Mouse (Mus musculus): Measurements from ENCODE around the gene Fstl3. TPM values are rescaled to one million over a fixed set of nuclear protein-coding genes. Genes with fewer than 3 reads are reported as not detected.

The Fstl3 gene
- polyA plus RNA-seq, 1 experiment from 2014 or later, result 21.2 TPM

DNA sequence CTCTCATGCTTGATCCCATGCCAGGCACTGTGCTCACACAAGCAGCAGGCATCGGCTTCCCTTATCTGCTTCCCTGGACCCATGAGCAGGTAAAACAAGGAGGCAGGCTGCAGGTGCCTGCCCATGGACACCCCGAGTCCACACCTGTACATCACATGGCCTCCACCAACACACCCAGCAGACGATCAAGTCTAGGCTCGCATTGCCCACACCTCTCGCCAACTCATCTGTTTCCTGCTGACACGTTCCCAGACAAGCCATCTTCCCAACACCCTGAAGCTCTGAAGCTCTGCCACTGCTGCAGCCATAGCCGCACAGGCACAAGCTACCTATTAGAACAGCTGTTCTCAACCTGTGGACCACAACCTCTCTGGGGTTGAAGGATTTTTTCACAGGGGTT lies 12.8 kb upstream of the Fstl3 start:
- no peak overlapping the region for H3K4me3 ChIP-seq
- H3K36me3 ChIP-seq, result peaks cover 32% of the 10 kb centered on the region
- H3K9me3 ChIP-seq, result no peaks in the 10 kb centered on the region
- H3K4me2 ChIP-seq, result no peak overlapping the region
- H3K27me3 ChIP-seq, result no peaks in the 10 kb centered on the region
- H3K4me1 ChIP-seq, result peaks cover 42% of the 10 kb centered on the region
- H3K9ac ChIP-seq, result no peak overlapping the region
- H3K27ac ChIP-seq, result no peak overlapping the region
- no peak for ATAC-seq (ENCODE audit: insufficient number of reproducible peaks, low FRiP score, low TSS enrichment, low read depth)
- WGBS, result 63% methylated on average over 7 of the region's 7 CpGs

DNA sequence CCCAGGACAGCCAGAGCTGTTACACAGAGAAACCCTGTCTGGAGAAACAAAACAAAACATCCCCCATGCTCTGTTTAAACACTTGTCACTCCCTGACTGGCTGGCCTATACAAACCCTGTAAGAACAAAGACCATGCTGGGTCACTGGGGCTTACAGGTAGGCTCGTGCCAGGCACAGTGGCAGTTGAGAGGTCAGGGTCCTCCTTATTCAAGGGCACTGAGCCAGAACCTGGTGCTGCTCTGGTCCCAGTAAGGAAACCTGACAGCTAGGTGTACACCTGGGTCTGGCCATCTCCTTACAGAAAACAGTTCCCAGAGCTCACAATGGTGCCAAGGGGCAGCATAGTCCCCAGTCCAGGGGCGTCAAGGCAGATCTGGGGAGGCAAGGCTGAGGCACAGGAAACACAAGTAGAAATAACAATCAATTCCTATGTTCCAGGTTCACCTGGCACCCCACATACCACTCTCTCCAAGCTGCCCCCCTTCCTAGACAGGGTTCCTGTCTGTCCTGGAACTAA lies 11.8 kb upstream of the Fstl3 start:
- peaks cover 24% of the 10 kb centered on the region for H3K36me3 ChIP-seq
- peak overlapping the region; percentile 100 for H3K4me3 ChIP-seq
- no peaks in the 10 kb centered on the region for H3K27me3 ChIP-seq
- WGBS, result 81% methylated on average over 2 of the region's 2 CpGs
- no peak for ATAC-seq (ENCODE audit: insufficient number of reproducible peaks, low FRiP score, low TSS enrichment, low read depth)
- H3K4me1 ChIP-seq, result peaks cover 42% of the 10 kb centered on the region
- H3K9ac ChIP-seq, result peak overlapping the region; percentile 97; the same call in 1 of the 2 replicates
- H3K4me2 ChIP-seq, result peak overlapping the region; percentile 83
- H3K9me3 ChIP-seq, result no peaks in the 10 kb centered on the region
- H3K27ac ChIP-seq, result no peak overlapping the region; the same call in 1 of the 2 replicates

DNA sequence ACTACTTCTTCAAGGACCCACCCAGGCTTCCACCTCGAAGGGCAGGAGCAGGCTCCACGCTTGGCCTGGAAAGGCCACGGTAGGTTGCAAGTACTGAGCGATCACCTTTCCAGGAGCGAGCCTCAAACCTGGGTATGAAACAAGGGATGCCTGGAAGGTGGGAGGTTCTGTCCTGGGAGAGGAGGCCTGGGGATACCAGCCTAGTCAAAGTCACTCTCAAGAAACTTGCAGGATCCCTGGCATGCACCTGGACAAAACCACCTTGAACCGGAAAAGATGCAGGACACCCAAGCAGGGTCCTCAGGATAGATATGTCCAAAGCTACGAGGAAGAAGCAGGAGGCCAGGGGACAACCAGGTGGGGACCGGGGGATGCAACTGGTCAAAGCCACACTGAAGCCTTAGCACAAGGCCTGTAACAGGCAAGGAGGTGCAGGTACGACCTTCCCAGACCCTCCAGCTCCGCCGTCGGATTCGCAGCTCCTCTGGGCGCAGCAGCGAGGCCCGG lies 11.0 kb upstream of the Fstl3 start:
- H3K9me3 ChIP-seq, result no peaks in the 10 kb centered on the region
- ATAC-seq (ENCODE audit: insufficient number of reproducible peaks, low FRiP score, low TSS enrichment, low read depth), result no peak
- peak overlapping the region; percentile 97 for H3K9ac ChIP-seq
- peak overlapping the region; percentile 100 for H3K4me3 ChIP-seq
- H3K4me1 ChIP-seq, result peaks cover 42% of the 10 kb centered on the region
- WGBS, result 7% methylated on average over 16 of the region's 16 CpGs
- peak overlapping the region; percentile 83 for H3K4me2 ChIP-seq
- H3K27me3 ChIP-seq, result no peaks in the 10 kb centered on the region
- H3K27ac ChIP-seq, result peak overlapping the region; percentile 96
- H3K36me3 ChIP-seq, result peaks cover 16% of the 10 kb centered on the region

DNA sequence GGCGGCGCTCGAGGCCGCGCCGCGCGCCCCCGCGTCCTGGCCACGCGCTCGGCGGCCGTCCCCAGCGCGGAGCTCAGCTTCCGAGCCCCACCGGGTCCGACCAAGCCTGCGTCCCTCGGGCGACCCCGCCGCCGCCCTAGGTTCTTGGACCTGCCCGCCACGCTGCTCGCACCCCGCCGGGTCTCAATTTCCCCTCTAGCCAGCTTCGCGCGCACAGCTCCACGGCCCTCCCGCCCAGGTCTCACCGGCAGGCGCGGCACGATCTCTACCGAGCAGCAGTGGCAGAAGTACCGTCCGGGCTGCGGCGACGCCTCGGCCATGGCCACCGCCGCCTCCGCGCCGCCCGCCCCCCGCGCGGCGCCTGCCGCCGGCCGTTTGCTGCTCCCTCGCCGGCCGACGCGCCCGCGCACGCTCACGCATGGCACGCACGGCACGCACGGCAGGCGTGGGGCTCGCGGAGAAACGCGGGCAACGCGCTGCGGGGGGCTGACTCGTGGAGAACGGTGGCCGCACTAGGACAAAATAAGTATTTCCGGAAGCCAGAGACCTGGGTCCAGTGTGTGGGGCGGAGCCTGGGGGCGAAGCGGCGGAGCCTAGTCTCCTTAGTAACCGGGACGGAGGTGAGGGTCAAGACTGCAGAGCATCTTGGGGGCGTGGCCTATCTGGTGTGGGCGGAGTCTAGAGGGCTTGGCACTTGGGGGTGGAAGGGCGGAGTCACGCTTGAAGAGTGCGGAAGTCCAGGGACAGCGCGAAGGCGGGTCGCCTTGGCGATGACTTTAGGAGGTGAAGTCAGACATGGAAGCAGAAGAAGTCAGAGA lies 10.4 kb upstream of the Fstl3 start, which contains the start of gene Rnf126:
Gene Rnf126 (minus strand): TSS at position 445 of the 818 bp plus-strand sequence.
- WGBS, result under 1% methylated on average over 99 of the region's 101 CpGs
- H3K4me2 ChIP-seq, result peak within 1 kb of the TSS; percentile 83
- peak within 1 kb of the TSS; percentile 100 for H3K4me3 ChIP-seq
- peak; percentile 91 for ATAC-seq (ENCODE audit: insufficient number of reproducible peaks, low FRiP score, low TSS enrichment, low read depth)
- no peaks in the 10 kb centered on the region for H3K27me3 ChIP-seq
- peak within 1 kb of the TSS; percentile 97 for H3K9ac ChIP-seq
- H3K36me3 ChIP-seq, result peaks cover 10% of the 10 kb centered on the region
- H3K4me1 ChIP-seq, result peaks cover 42% of the 10 kb centered on the region
- peak within 1 kb of the TSS; percentile 96 for H3K27ac ChIP-seq
- H3K9me3 ChIP-seq, result no peaks in the 10 kb centered on the region

DNA sequence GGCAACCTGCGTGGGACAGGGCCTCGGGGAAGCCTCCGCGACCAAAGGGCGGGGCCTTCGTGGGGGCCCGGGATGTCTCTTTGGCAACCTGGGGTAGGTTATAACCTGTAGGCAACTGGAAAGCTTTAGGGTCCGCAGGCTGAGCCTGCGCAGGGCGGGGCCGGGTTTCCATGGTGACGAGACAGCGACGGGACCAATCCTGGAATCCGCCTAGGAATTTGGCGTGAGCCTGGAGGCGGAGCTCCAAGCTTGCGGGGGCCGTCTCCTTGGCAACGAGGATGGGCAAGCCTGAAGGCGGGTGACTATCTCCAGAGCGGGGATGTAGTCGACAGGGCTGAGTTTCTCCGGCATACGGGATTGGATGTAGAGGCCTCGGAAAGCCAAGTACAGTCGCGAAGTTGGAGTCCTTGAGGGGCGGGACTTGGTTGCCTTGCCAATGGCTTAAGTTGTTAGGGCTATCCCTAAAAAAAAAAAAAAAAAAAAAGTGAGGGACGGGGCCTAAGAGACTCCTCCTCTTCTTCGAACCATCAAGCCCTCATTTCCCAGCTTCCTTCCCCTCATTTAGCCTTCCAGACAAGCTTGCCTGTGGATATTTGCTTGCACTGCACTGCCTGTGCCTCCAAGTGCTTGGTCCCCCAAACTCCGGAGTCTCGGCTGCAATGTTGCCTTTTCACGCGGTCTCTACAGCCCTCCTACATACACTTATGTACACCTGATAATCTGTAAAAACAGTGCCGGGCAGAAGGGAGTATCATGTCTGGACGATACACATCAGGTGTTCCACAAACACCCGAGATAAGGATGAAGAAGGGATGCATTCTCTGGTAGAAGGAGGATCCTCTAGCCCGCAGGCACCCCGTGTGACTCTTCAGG lies 9.5 kb upstream of the Fstl3 start:
- H3K9me3 ChIP-seq, result no peaks in the 10 kb centered on the region
- no peaks in the 10 kb centered on the region for H3K27me3 ChIP-seq
- peak; percentile 76 for ATAC-seq (ENCODE audit: insufficient number of reproducible peaks, low FRiP score, low TSS enrichment, low read depth)
- H3K9ac ChIP-seq, result peak overlapping the region; percentile 31
- peak overlapping the region; percentile 83 for H3K4me2 ChIP-seq
- H3K27ac ChIP-seq, result peak overlapping the region; percentile 96
- peak overlapping the region; percentile 100 for H3K4me3 ChIP-seq
- H3K4me1 ChIP-seq, result peaks cover 42% of the 10 kb centered on the region
- H3K36me3 ChIP-seq, result peaks cover under 1% of the 10 kb centered on the region
- WGBS, result 11% methylated on average over 40 of the region's 40 CpGs

DNA sequence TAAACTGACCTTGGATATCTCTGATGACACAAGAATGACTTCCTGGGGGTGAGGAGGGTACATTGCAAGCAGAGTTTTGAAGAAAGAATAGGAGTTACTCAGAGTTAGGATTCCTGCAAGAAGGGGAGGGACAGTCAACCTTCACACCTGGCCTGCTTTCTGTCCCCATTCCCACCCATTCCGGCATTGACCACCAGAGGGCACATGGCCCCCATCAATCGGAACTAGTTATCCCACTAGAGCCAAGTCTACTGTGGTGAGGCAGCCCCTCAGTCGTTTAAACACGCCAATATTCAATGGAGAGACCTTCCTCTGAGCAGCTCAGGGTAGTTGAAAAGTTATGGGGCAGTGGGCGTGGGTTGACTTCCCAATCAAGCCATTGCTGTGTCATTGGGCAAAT lies 8.7 kb upstream of the Fstl3 start:
- no peak for ATAC-seq (ENCODE audit: insufficient number of reproducible peaks, low FRiP score, low TSS enrichment, low read depth)
- no peak overlapping the region; the same call in 1 of the 2 replicates for H3K4me2 ChIP-seq
- 0 out of 2 replicates have a peak overlapping the region, but pooled peaks have one; percentile 96 for H3K27ac ChIP-seq
- no peak overlapping the region for H3K9ac ChIP-seq
- no peaks in the 10 kb centered on the region; the same call in 1 of the 2 replicates for H3K36me3 ChIP-seq
- H3K4me1 ChIP-seq, result peaks cover 39% of the 10 kb centered on the region
- H3K27me3 ChIP-seq, result no peaks in the 10 kb centered on the region
- WGBS, result 0% methylated on average over 5 of the region's 5 CpGs
- H3K9me3 ChIP-seq, result no peaks in the 10 kb centered on the region
- no peak overlapping the region for H3K4me3 ChIP-seq

DNA sequence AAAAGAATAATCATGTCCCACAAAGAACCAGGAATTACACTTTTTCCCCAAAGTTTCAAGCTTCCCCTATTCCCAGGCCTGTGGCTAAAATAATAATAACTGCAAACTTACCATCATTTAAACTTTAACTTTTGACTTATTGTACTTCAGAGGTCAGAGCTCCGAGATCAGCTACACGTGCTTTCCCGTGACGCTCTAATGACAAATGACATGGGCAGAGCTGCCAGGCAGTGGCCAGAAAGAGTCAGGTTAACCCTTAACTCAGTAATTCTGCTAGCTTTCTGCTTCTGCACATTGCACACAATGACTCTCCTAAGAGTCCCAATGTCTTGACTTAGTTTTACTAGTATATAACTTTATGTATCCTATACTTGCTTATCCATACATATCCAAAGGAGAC lies 7.7 kb upstream of the Fstl3 start:
- H3K9ac ChIP-seq, result no peak overlapping the region
- no peaks in the 10 kb centered on the region; the same call in 1 of the 2 replicates for H3K36me3 ChIP-seq
- ATAC-seq (ENCODE audit: insufficient number of reproducible peaks, low FRiP score, low TSS enrichment, low read depth), result no peak
- no peak overlapping the region for H3K27ac ChIP-seq
- H3K4me2 ChIP-seq, result no peak overlapping the region
- H3K4me3 ChIP-seq, result no peak overlapping the region
- 38% methylated on average over 4 of the region's 4 CpGs for WGBS
- peaks cover 32% of the 10 kb centered on the region for H3K4me1 ChIP-seq
- no peaks in the 10 kb centered on the region for H3K27me3 ChIP-seq
- no peaks in the 10 kb centered on the region for H3K9me3 ChIP-seq

DNA sequence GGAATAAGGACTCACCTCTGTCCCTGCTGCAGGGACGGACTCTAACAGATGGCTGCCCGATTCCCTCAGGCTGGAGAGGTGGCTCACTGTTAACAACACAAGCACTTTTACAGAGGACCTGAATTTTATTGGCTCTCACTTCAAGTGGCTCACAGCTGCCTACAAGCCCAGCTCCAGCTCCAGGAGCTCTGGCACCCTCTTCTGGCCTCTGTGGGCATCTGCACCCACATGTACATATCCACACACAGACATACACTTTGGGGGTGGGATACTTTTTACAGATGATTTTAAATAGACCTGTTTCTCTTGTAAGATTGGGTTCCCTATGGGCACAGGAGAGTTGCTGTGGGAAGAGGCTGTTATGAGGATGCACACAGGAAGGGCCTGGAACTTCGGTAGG lies 4.8 kb upstream of the Fstl3 start:
- 79% methylated on average over 3 of the region's 3 CpGs for WGBS
- no peaks in the 10 kb centered on the region for H3K9me3 ChIP-seq

DNA sequence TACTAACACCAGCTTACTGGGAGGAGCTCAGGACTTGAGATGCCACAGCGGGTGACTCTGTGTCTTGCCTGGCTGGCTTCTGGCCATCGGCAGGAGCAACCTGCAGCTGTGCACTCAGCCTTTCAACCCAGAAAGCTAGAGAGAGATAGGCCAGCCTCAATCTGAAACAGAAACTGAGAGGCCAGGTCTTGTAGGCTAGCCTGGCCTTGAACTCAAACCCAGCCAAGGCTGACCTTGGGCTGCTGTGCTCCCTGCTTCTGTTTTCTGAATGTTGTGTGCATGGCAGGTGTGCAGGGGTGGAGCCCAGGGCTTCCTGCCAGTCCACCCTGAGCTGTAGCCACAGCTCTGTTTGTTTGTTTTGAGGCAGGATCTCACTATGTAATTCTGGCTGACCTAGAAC lies 3.9 kb upstream of the Fstl3 start:
- no peak for ATAC-seq (ENCODE audit: insufficient number of reproducible peaks, low FRiP score, low TSS enrichment, low read depth)

More for the DNA sequence above, 4.8 kb upstream of the Fstl3 start:
- H3K9ac ChIP-seq, result no peak overlapping the region
- no peak overlapping the region for H3K4me2 ChIP-seq
- H3K27me3 ChIP-seq, result no peaks in the 10 kb centered on the region
- H3K4me3 ChIP-seq, result no peak overlapping the region
- H3K27ac ChIP-seq, result no peak overlapping the region
- H3K36me3 ChIP-seq, result no peaks in the 10 kb centered on the region
- peaks cover 22% of the 10 kb centered on the region for H3K4me1 ChIP-seq
- ATAC-seq (ENCODE audit: insufficient number of reproducible peaks, low FRiP score, low TSS enrichment, low read depth), result no peak

DNA sequence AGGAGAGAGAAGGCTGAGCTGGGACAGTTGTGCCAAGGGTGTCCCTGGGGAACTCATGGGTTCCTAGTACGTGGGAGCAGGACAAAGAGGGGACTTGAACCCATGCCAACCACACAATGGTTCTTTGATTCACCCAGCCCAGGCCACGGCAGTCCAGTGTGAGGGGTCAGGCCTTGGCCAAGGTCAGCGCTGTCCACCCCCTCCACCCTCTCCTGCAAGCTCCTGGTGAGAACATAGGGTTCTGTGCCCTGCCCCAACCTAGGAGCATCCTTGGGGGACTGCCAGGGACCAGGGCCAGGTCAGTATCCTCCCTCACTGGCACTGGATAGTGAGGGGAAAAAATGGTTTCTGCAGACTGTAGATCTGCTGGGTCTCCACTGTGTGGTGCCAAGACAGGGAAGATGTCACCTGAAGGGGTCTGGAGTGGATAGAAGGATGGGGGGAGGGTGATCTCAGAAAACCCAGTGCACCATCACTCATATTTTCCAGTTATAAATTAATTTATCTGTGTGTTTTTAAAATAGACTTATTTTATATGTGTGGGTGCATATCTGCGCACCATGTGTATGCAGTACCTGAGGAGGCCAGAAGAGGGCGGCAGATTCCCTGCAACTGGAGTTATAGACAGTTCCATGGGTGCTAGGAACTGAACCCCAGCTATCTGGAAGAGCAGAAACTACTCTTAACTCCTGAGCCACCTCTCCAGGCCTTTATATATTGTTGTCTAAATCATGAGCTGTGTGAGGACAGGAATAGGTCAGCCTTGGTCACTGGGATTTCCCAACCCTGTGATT lies 2.4 kb upstream of the Fstl3 start:
- Histone ChIP-seq H3K4me3 (no peak overlapping the region), H3K4me1 (peaks cover 28% of the 10 kb centered on the region), H3K9me3 (no peaks in the 10 kb centered on the region), H3K4me2 (no peak overlapping the region), H3K36me3 (no peaks in the 10 kb centered on the region), H3K27me3 (peaks cover 5% of the 10 kb centered on the region; the same call in 1 of the 2 replicates), H3K27ac (no peak overlapping the region), H3K9ac (no peak overlapping the region)
- no peak for ATAC-seq (ENCODE audit: insufficient number of reproducible peaks, low FRiP score, low TSS enrichment, low read depth)
- WGBS, result 74% methylated on average over 5 of the region's 5 CpGs

More for the DNA sequence above, 3.9 kb upstream of the Fstl3 start:
- no peak overlapping the region for H3K4me2 ChIP-seq
- no peaks in the 10 kb centered on the region for H3K27me3 ChIP-seq
- WGBS, result 86% methylated on average over 2 of the region's 2 CpGs
- no peak overlapping the region for H3K9ac ChIP-seq
- H3K36me3 ChIP-seq, result no peaks in the 10 kb centered on the region
- H3K9me3 ChIP-seq, result no peaks in the 10 kb centered on the region
- H3K4me1 ChIP-seq, result peaks cover 22% of the 10 kb centered on the region
- H3K27ac ChIP-seq, result no peak overlapping the region
- no peak overlapping the region for H3K4me3 ChIP-seq

DNA sequence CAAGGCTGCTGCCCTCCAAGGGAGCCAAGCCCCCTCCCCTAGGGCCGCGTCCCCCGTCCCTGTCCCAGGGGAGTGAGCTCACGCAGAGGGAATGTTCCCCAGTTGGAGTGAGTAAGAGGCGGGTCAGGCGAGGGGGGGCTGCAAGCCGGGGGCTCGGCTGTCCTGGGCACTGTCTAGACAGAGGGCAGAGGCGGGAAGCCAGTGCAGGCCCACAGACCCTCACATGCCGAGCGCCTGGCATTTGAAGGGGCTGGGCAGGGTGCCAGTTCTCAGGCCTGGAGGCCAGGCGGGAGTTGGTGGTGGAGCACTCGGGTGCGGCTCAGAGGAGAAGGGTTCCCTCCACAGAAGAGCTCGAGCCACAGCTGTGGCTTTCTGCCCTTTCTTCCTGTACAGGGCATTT lies 934 bp downstream of the Fstl3 start:
- Histone ChIP-seq H3K9ac (no peak overlapping the region), H3K36me3 (no peaks in the 10 kb centered on the region), H3K4me2 (peak overlapping the region; percentile 82), H3K27ac (peak overlapping the region; percentile 51), H3K9me3 (no peaks in the 10 kb centered on the region), H3K4me1 (peaks cover 47% of the 10 kb centered on the region), H3K4me3 (peak overlapping the region; percentile 50), H3K27me3 (peaks cover 24% of the 10 kb centered on the region)
- ATAC-seq (ENCODE audit: insufficient number of reproducible peaks, low FRiP score, low TSS enrichment, low read depth), result no peak
- WGBS, result 8% methylated on average over 15 of the region's 15 CpGs
